Mouse (Mus musculus): Measurements from ENCODE around the gene Adam29. TPM values are rescaled to one million over a fixed set of nuclear protein-coding genes. Genes with fewer than 3 reads are reported as not detected.

Gene Adam29
- not detected in 2 replicates for polyA plus RNA-seq (2014; fragmentation: Nextera tagmentation; extraction: Ambion mirVana)

DNA sequence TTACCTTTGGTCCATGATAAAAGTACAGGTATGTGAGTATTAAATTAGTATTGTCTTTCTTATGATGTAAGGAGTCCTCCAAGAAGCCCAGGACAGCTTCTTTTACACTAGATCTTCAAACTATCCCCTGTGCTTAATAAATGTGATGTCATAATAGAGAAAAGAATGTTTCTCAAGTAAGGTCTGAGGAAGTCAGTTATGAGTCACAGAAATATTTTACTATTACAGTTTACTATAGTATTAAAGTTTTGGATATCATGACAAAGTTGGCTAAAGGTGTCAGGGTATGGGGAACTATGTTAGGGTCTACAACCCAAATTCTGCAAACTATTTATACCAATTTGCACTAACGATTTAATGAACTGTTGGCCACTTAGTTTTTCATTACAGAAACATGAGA is at the start of gene Adam29:
TSS of gene Adam29 (minus strand) at position 101 of the 400 bp plus-strand sequence.
- H3K36me3 ChIP-seq (ENCODE audit: control insufficient read depth, insufficient read depth, low read length), result no peaks in the 10 kb centered on the region
- DNase-seq (ENCODE audit: low spot score) (no peak), ATAC-seq (ENCODE audit: insufficient read depth, low FRiP score, low TSS enrichment) (no peak)
- H3K27me3 ChIP-seq (ENCODE audit: control insufficient read depth, insufficient read depth, low read length), result no peaks in the 10 kb centered on the region
- no peaks in the 10 kb centered on the region for H3K4me1 ChIP-seq (ENCODE audit: control insufficient read depth, insufficient read depth, low read length)
- no peaks in the 10 kb centered on the region for H3K9me3 ChIP-seq (ENCODE audit: control insufficient read depth, low read length)
- no peak within 1 kb of the TSS for H3K4me3 ChIP-seq (ENCODE audit: low read depth, low read length)
- H3K27ac ChIP-seq (ENCODE audit: low read depth, low read length), result no peak within 1 kb of the TSS
- H3K4me2 ChIP-seq (ENCODE audit: low read depth), result no peak within 1 kb of the TSS
- WGBS, result 84% methylated on average over 1 of the region's 1 CpGs
- no peak within 1 kb of the TSS for H3K9ac ChIP-seq (ENCODE audit: low read length)

DNA sequence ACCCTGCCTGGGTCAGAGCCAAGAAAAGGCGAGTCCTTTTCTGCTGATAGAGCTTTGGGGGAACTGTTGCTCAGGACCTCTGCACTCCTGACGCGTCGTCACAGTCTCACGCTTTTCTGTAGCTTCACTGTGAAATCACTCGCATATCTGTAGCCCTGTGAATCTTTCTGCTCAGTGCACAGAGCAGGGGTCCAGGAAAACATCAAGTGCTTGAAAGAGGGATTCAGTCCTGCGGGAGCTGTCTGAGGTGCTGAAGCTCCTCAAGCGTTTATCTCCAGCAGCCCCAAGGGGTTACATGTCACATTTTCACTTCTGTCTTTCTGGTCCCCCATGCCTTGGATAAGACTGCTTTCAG is 33.8 kb upstream of the Adam29 start:
- no peaks in the 10 kb centered on the region for H3K9me3 ChIP-seq (ENCODE audit: control insufficient read depth, low read length)
- H3K4me2 ChIP-seq (ENCODE audit: low read depth), result peak overlapping the region; percentile 62
- no peaks in the 10 kb centered on the region for H3K36me3 ChIP-seq (ENCODE audit: control insufficient read depth, insufficient read depth, low read length)
- H3K4me3 ChIP-seq (ENCODE audit: low read depth, low read length), result peak overlapping the region; percentile 23
- ATAC-seq (ENCODE audit: insufficient read depth, low FRiP score, low TSS enrichment) (peak; percentile 71), DNase-seq (ENCODE audit: low spot score) (peak; percentile 69)
- H3K27me3 ChIP-seq (ENCODE audit: control insufficient read depth, insufficient read depth, low read length), result no peaks in the 10 kb centered on the region
- no peaks in the 10 kb centered on the region; the same call in 1 of the 2 replicates for H3K4me1 ChIP-seq (ENCODE audit: control insufficient read depth, insufficient read depth, low read length)
- no peak overlapping the region for H3K27ac ChIP-seq (ENCODE audit: low read depth, low read length)
- 1% methylated on average over 8 of the region's 8 CpGs for WGBS
- no peak overlapping the region for H3K9ac ChIP-seq (ENCODE audit: low read length)

DNA sequence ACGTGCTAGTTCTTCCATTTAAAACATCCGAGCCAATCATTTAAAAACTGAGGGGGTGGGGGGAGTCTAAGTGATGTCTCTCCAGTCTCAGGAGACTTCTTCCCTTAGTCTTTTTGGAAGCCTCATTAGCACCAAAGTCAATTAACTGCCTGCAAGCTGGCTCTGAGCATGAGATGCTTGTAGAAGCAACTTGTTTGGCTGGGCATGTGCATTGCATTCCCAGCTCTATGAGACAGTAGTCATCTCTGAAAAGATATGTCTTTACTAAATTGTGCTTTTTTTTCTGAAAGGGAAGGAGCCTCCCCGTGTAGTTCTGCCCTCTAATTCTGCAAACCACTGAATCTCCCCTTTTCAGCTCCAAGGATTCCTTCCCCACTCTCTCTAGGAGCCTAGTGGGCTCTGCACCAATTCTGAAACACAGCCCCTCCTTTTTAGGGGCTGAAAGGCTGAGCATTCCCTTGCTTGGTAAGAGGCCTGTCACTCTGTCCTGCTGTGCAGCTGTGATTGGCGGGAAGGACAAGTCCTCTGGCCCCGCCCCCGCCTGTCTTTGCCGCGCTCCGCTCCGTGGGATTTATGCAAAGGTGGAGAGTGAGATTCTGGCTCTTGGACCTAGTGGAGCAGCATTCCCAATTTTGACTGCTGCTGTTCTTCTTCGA is 33.2 kb upstream of the Adam29 start, which contains the start of gene Glra3:
TSS of gene Glra3 (plus strand) at position 591 of the 656 bp plus-strand sequence.
- Histone ChIP-seq H3K36me3 (ENCODE audit: control insufficient read depth, insufficient read depth, low read length) (no peaks in the 10 kb centered on the region), H3K4me1 (ENCODE audit: control insufficient read depth, insufficient read depth, low read length) (no peaks in the 10 kb centered on the region; the same call in 1 of the 2 replicates), H3K4me2 (ENCODE audit: low read depth) (peak within 1 kb of the TSS; percentile 62), H3K27ac (ENCODE audit: low read depth, low read length) (no peak within 1 kb of the TSS), H3K9me3 (ENCODE audit: control insufficient read depth, low read length) (no peaks in the 10 kb centered on the region), H3K9ac (ENCODE audit: low read length) (no peak within 1 kb of the TSS), H3K4me3 (ENCODE audit: low read depth, low read length) (peak within 1 kb of the TSS; percentile 23), H3K27me3 (ENCODE audit: control insufficient read depth, insufficient read depth, low read length) (no peaks in the 10 kb centered on the region)
- 15% methylated on average over 11 of the region's 11 CpGs for WGBS
- ATAC-seq (ENCODE audit: insufficient read depth, low FRiP score, low TSS enrichment) (peak; percentile 94), DNase-seq (ENCODE audit: low spot score) (peak; percentile 55)

Other genes starting within 250 kb of the Adam29 start
- gene Glra3, start 33.5 kb upstream of the Adam29 start, polyA plus RNA-seq (2014; fragmentation: Nextera tagmentation; extraction: Ambion mirVana), result 0.12 TPM in 1 of 2 replicates, not detected in the other

All from neural tube, embryonic 11.5 days (tissue).